Mouse (Mus musculus) liver, embryonic 15.5 days (tissue): ENCODE results near the gene Flywch2. TPM values are rescaled to one million over a fixed set of nuclear protein-coding genes. Genes with fewer than 3 reads are reported as not detected.

ENCODE experiments used
- ATAC-seq: fragments of 200-750 bp; cut with Nextera tagmentation; 2 replicates; pipeline ENCODE4 v1.8.0; 2017; ENCODE audit warnings: moderate number of reproducible peaks, mild to moderate bottlenecking, moderate library complexity; ENCODE audit not compliant: insufficient read depth
- H3K27ac ChIP-seq: fragments of 300-500 bp; sonication (generic); replicated peaks from 2 replicates; pipeline ENCODE4 v1.5.1; 2015; ENCODE audit warnings: mild to moderate bottlenecking, inconsistent platforms
- H3K27me3 ChIP-seq: fragments of 300-500 bp; sonication (generic); 2 replicates; pipeline ENCODE4 v1.6.1; 2015; ENCODE audit warnings: mild to moderate bottlenecking, inconsistent platforms
- H3K36me3 ChIP-seq: fragments of 300-500 bp; sonication (generic); replicated peaks from 2 replicates; pipeline ENCODE4 v1.6.1; 2015; ENCODE audit warnings: moderate library complexity, mild to moderate bottlenecking, inconsistent platforms
- H3K4me1 ChIP-seq: fragments of 300-500 bp; sonication (generic); replicated peaks from 2 replicates; pipeline ENCODE4 v1.6.1; 2015; ENCODE audit warnings: inconsistent platforms
- H3K4me2 ChIP-seq: fragments of 300-500 bp; sonication (generic); 2 replicates; pipeline ENCODE4 v1.6.1; 2015; ENCODE audit warnings: moderate library complexity, mild to moderate bottlenecking, inconsistent platforms
- H3K4me3 ChIP-seq: fragments of 300-500 bp; sonication (generic); replicated peaks from 2 replicates; pipeline ENCODE4 v1.5.1; 2015; ENCODE audit warnings: mild to moderate bottlenecking, inconsistent platforms
- H3K9ac ChIP-seq: fragments of 300-500 bp; sonication (generic); 2 replicates; pipeline ENCODE4 v1.6.1; 2015; ENCODE audit warnings: moderate library complexity, mild to moderate bottlenecking, inconsistent platforms
- H3K9me3 ChIP-seq: fragments of 300-500 bp; sonication (generic); replicated peaks from 2 replicates; pipeline ENCODE4 v1.6.1; 2016; ENCODE audit warnings: inconsistent platforms
- WGBS: fragments of 180-500 bp; shearing (Covaris S2); methylation state at CpG from one replicate; pipeline ENCODE4 v1.1.7; 2015; ENCODE audit warnings: mixed read lengths; ENCODE audit not compliant: insufficient replicate concordance; 5-methylcytosine and 5-hydroxymethylcytosine counted together
- polyA plus RNA-seq: library from polyadenylated mRNA; unstranded; fragments of >200 nt; fragmentation: Nextera tagmentation; extraction: Ambion mirVana; gene quantifications from 2 replicates; pipeline ENCODE4 v1.2.1, GENCODE M21; 2015

Gene Flywch2
- polyA plus RNA-seq, 1 experiment from 2014 or later, result 0.94 TPM

GRCm38 (mm10) chr17:23748631-23749391 is 37.1 kb downstream of the Flywch2 start:
- Histone ChIP-seq H3K9me3 (no peaks in the 10 kb centered on the region), H3K27me3 (peaks cover 52% of the 10 kb centered on the region), H3K27ac (no peak overlapping the region), H3K4me3 (peak overlapping the region; percentile 46), H3K9ac (no peak overlapping the region), H3K4me1 (peaks cover 22% of the 10 kb centered on the region), H3K4me2 (peak overlapping the region; percentile 61), H3K36me3 (no peaks in the 10 kb centered on the region)
- peak; percentile 20; the same call in 1 of the 2 replicates for ATAC-seq
- WGBS, result 19% methylated on average over 10 of the region's 10 CpGs

GRCm38 (mm10) chr17:23748026-23748425 is 37.9 kb downstream of the Flywch2 start:
- H3K27ac ChIP-seq, result no peak overlapping the region
- H3K4me1 ChIP-seq, result peaks cover 22% of the 10 kb centered on the region
- peaks cover 60% of the 10 kb centered on the region for H3K27me3 ChIP-seq
- no peaks in the 10 kb centered on the region for H3K9me3 ChIP-seq
- no peak overlapping the region for H3K9ac ChIP-seq
- no peaks in the 10 kb centered on the region for H3K36me3 ChIP-seq
- 21% methylated on average over 6 of the region's 6 CpGs for WGBS
- H3K4me2 ChIP-seq, result no peak overlapping the region
- H3K4me3 ChIP-seq, result no peak overlapping the region
- no peak for ATAC-seq

- H3K27ac ChIP-seq, result no peak overlapping the region
- H3K27me3 ChIP-seq, result peaks cover 65% of the 10 kb centered on the region
- H3K4me2 ChIP-seq, result no peak overlapping the region
- 58% methylated on average over 3 of the region's 3 CpGs for WGBS
- peaks cover 24% of the 10 kb centered on the region for H3K4me1 ChIP-seq
- no peaks in the 10 kb centered on the region for H3K36me3 ChIP-seq
- no peak overlapping the region for H3K4me3 ChIP-seq
- ATAC-seq, result no peak
- no peaks in the 10 kb centered on the region for H3K9me3 ChIP-seq
- no peak overlapping the region for H3K9ac ChIP-seq
Measured at GRCm38 (mm10) chr17:23747471-23747870, 38.4 kb downstream of the Flywch2 start.

DNA sequence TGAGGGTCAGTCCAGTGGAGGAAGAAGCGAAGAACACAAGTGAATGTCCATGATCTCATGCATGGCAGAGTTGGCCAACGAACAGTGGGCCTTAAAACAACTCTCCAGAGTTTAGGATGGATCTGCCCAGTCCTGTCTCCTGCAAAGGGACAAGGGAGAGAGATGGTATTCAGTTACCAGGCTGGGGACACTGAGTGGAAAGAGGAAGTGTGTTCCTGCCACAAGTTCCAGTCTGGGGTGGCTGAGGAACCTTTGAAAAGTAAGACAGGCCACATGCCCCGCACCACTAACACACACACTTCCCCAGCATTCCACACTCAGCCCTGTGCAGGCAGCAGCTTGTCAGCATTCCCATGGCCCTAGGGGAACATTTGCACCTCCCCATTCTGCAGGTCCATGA is 39.1 kb downstream of the Flywch2 start:
- H3K9ac ChIP-seq, result no peak overlapping the region
- no peaks in the 10 kb centered on the region for H3K9me3 ChIP-seq
- no peak overlapping the region for H3K27ac ChIP-seq
- peaks cover 31% of the 10 kb centered on the region for H3K4me1 ChIP-seq
- no peak for ATAC-seq
- no peaks in the 10 kb centered on the region for H3K36me3 ChIP-seq
- H3K4me3 ChIP-seq, result no peak overlapping the region
- WGBS, result 53% methylated on average over 3 of the region's 3 CpGs
- H3K27me3 ChIP-seq, result peaks cover 72% of the 10 kb centered on the region
- no peak overlapping the region for H3K4me2 ChIP-seq

GRCm38 (mm10) chr17:23746311-23746710 is 39.6 kb downstream of the Flywch2 start:
- no peak for ATAC-seq
- Histone ChIP-seq H3K9me3 (no peaks in the 10 kb centered on the region), H3K4me1 (peaks cover 36% of the 10 kb centered on the region), H3K4me2 (no peak overlapping the region; the same call in 1 of the 2 replicates), H3K9ac (no peak overlapping the region), H3K4me3 (no peak overlapping the region), H3K36me3 (no peaks in the 10 kb centered on the region), H3K27ac (no peak overlapping the region), H3K27me3 (peaks cover 77% of the 10 kb centered on the region)
- WGBS, result 9% methylated on average over 12 of the region's 12 CpGs

GRCm38 (mm10) chr17:23745301-23746251 is 40.3 kb downstream of the Flywch2 start, which contains the start of gene Kremen2:
Gene Kremen2 (minus strand): TSS chr17:23745833.
- WGBS, result 2% methylated on average over 45 of the region's 45 CpGs
- no peaks in the 10 kb centered on the region for H3K36me3 ChIP-seq
- H3K4me2 ChIP-seq, result peak within 1 kb of the TSS; percentile 42
- H3K4me3 ChIP-seq, result peak within 1 kb of the TSS; percentile 17
- H3K9me3 ChIP-seq, result no peaks in the 10 kb centered on the region
- no peak for ATAC-seq
- H3K27ac ChIP-seq, result no peak within 1 kb of the TSS
- peaks cover 84% of the 10 kb centered on the region for H3K27me3 ChIP-seq
- no peak within 1 kb of the TSS for H3K9ac ChIP-seq
- H3K4me1 ChIP-seq, result peaks cover 43% of the 10 kb centered on the region

- Histone ChIP-seq H3K4me1 (peaks cover 52% of the 10 kb centered on the region), H3K4me2 (no peak overlapping the region), H3K27me3 (peaks cover 93% of the 10 kb centered on the region), H3K9ac (no peak overlapping the region), H3K36me3 (no peaks in the 10 kb centered on the region), H3K27ac (no peak overlapping the region), H3K4me3 (no peak overlapping the region), H3K9me3 (no peaks in the 10 kb centered on the region)
- 6% methylated on average over 14 of the region's 14 CpGs for WGBS
- no peak for ATAC-seq
Measured at GRCm38 (mm10) chr17:23744651-23745050, 41.2 kb downstream of the Flywch2 start.

GRCm38 (mm10) chr17:23744076-23744475 is 41.8 kb downstream of the Flywch2 start:
- Histone ChIP-seq H3K27ac (no peak overlapping the region), H3K4me3 (no peak overlapping the region), H3K4me2 (no peak overlapping the region), H3K9ac (no peak overlapping the region), H3K4me1 (peaks cover 54% of the 10 kb centered on the region), H3K36me3 (no peaks in the 10 kb centered on the region), H3K27me3 (peaks cover 99% of the 10 kb centered on the region), H3K9me3 (no peaks in the 10 kb centered on the region)
- WGBS, result 19% methylated on average over 8 of the region's 8 CpGs
- no peak for ATAC-seq

DNA sequence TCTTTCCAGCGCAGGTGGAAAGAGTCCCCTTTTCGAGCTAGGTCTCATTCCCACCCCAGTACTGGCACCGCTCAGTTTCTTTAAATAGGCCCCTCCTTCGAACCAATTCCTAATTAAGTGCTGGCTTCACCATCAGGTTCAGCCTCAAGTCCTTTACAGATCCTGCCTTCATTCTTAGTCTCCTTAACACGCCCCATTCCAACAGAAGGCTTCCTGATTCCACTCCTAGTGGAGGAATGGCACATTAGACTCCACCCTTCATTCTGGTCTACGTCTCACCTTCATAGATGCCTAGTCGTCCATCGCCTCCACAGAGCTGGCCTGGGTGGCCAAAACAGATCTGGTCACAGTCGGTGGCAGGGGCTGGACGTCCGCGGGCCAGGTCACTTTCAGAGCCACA is 42.9 kb downstream of the Flywch2 start:
- H3K9me3 ChIP-seq, result no peaks in the 10 kb centered on the region
- no peaks in the 10 kb centered on the region for H3K36me3 ChIP-seq
- H3K27ac ChIP-seq, result no peak overlapping the region
- H3K4me3 ChIP-seq, result no peak overlapping the region
- 49% methylated on average over 12 of the region's 12 CpGs for WGBS
- no peak overlapping the region for H3K9ac ChIP-seq
- H3K27me3 ChIP-seq, result peaks cover 100% of the 10 kb centered on the region
- peaks cover 63% of the 10 kb centered on the region for H3K4me1 ChIP-seq
- no peak for ATAC-seq
- H3K4me2 ChIP-seq, result peak overlapping the region; percentile 15; the same call in 1 of the 2 replicates

GRCm38 (mm10) chr17:23742210-23742793 is 43.6 kb downstream of the Flywch2 start:
- ATAC-seq, result no peak
- Histone ChIP-seq H3K4me3 (0 out of 2 replicates have a peak overlapping the region, but pooled peaks have one; percentile 7), H3K9ac (no peak overlapping the region), H3K27ac (no peak overlapping the region), H3K9me3 (no peaks in the 10 kb centered on the region), H3K4me2 (peak overlapping the region; percentile 15), H3K4me1 (peaks cover 65% of the 10 kb centered on the region), H3K36me3 (peaks cover 2% of the 10 kb centered on the region; the same call in 1 of the 2 replicates), H3K27me3 (peaks cover 100% of the 10 kb centered on the region)
- WGBS, result 9% methylated on average over 44 of the region's 44 CpGs
